Mouse (Mus musculus): ENCODE results near the gene Fgfbp1.

- no peak for TF ChIP-seq CTCF (IDR thresholded peaks at IDR 0.05; ENCODE audit: low read depth)
- TF ChIP-seq EP300 (IDR thresholded peaks at IDR 0.05; ENCODE audit: low read depth) = no peak
Measured at GRCm38 (mm10) chr5:43998295-43998989, 16.9 kb upstream of the Fgfbp1 start.

All from heart, postnatal 0 days (tissue).